Mouse (Mus musculus): Measurements from ENCODE around the gene Tbc1d22a. TPM values are rescaled to one million over a fixed set of nuclear protein-coding genes. Genes with fewer than 3 reads are reported as not detected.

Tbc1d22a gene
- polyA plus RNA-seq, 1 experiment from 2014 or later: 9.1 TPM

- Histone ChIP-seq H3K27ac (replicated peaks in 1 of 2; ENCODE audit: control insufficient read depth in 1 of 2, insufficient read depth in 1 of 2, low read depth in 2 of 2, low read length in 2 of 2) (no peak overlapping the region), H3K27me3 (ENCODE audit: control insufficient read depth, insufficient read depth, low read length) (peaks cover 68% of the 10 kb centered on the region), H3K36me3 (ENCODE audit: control insufficient read depth, insufficient read depth, low read length) (no peaks in the 10 kb centered on the region), H3K4me1 (ENCODE audit: control insufficient read depth in 2 of 2, insufficient read depth in 2 of 2, low read length in 2 of 2) (no peaks in the 10 kb centered on the region; a peak in 1 of 4 replicates), H3K4me3 (ENCODE audit: control insufficient read depth in 1 of 2, insufficient read depth in 1 of 2, low read depth in 1 of 2, low read length in 2 of 2) (no peak overlapping the region), H3K9ac (ENCODE audit: low read length) (no peak overlapping the region), H3K4me2 (ENCODE audit: low read length) (no peak overlapping the region), H3K9me3 (ENCODE audit: control insufficient read depth, low read length) (no peaks in the 10 kb centered on the region)
- WGBS: 88% methylated on average over 5 of the region's 5 CpGs
- no peak for ATAC-seq (ENCODE audit: insufficient number of reproducible peaks, insufficient read depth, low FRiP score, low read depth)
These were observed 197.3 kb downstream of the Tbc1d22a start for GRCm38 (mm10) chr15:86411532-86412080.

GRCm38 (mm10) chr15:86415951-86416350 is 201.7 kb downstream of the Tbc1d22a start:
- WGBS: 68% methylated on average over 6 of the region's 6 CpGs
- Histone ChIP-seq H3K4me3 (ENCODE audit: control insufficient read depth in 1 of 2, insufficient read depth in 1 of 2, low read depth in 1 of 2, low read length in 2 of 2) (no peak overlapping the region), H3K36me3 (ENCODE audit: control insufficient read depth, insufficient read depth, low read length) (no peaks in the 10 kb centered on the region), H3K9ac (ENCODE audit: low read length) (no peak overlapping the region), H3K4me2 (ENCODE audit: low read length) (no peak overlapping the region), H3K9me3 (ENCODE audit: control insufficient read depth, low read length) (no peaks in the 10 kb centered on the region), H3K27me3 (ENCODE audit: control insufficient read depth, insufficient read depth, low read length) (peaks cover 59% of the 10 kb centered on the region), H3K27ac (replicated peaks in 1 of 2; ENCODE audit: control insufficient read depth in 1 of 2, insufficient read depth in 1 of 2, low read depth in 2 of 2, low read length in 2 of 2) (no peak overlapping the region), H3K4me1 (ENCODE audit: control insufficient read depth in 2 of 2, insufficient read depth in 2 of 2, low read length in 2 of 2) (no peaks in the 10 kb centered on the region; a peak in 1 of 4 replicates)
- ATAC-seq (ENCODE audit: insufficient number of reproducible peaks, insufficient read depth, low FRiP score, low read depth): no peak

- ATAC-seq (ENCODE audit: insufficient number of reproducible peaks, insufficient read depth, low FRiP score, low read depth): no peak
- Histone ChIP-seq H3K36me3 (ENCODE audit: control insufficient read depth, insufficient read depth, low read length) (no peaks in the 10 kb centered on the region), H3K4me3 (ENCODE audit: control insufficient read depth in 1 of 2, insufficient read depth in 1 of 2, low read depth in 1 of 2, low read length in 2 of 2) (no peak overlapping the region), H3K9ac (ENCODE audit: low read length) (no peak overlapping the region), H3K27ac (replicated peaks in 1 of 2; ENCODE audit: control insufficient read depth in 1 of 2, insufficient read depth in 1 of 2, low read depth in 2 of 2, low read length in 2 of 2) (no peak overlapping the region), H3K4me1 (ENCODE audit: control insufficient read depth in 2 of 2, insufficient read depth in 2 of 2, low read length in 2 of 2) (peaks cover 5% of the 10 kb centered on the region in 2 experiments; a peak in 3 of 4 replicates), H3K27me3 (ENCODE audit: control insufficient read depth, insufficient read depth, low read length) (peaks cover 52% of the 10 kb centered on the region), H3K4me2 (ENCODE audit: low read length) (no peak overlapping the region), H3K9me3 (ENCODE audit: control insufficient read depth, low read length) (no peaks in the 10 kb centered on the region)
- 82% methylated on average over 2 of the region's 2 CpGs for WGBS
These were observed 204.2 kb downstream of the Tbc1d22a start for GRCm38 (mm10) chr15:86418436-86418835.

GRCm38 (mm10) chr15:86419620-86420019 is 205.4 kb downstream of the Tbc1d22a start:
- Histone ChIP-seq H3K4me1 (ENCODE audit: control insufficient read depth in 2 of 2, insufficient read depth in 2 of 2, low read length in 2 of 2) (peaks cover 7 to 9% of the 10 kb centered on the region in 2 experiments; a peak in 3 of 4 replicates), H3K27me3 (ENCODE audit: control insufficient read depth, insufficient read depth, low read length) (peaks cover 54% of the 10 kb centered on the region), H3K4me2 (ENCODE audit: low read length) (no peak overlapping the region), H3K9ac (ENCODE audit: low read length) (no peak overlapping the region), H3K36me3 (ENCODE audit: control insufficient read depth, insufficient read depth, low read length) (no peaks in the 10 kb centered on the region), H3K9me3 (ENCODE audit: control insufficient read depth, low read length) (no peaks in the 10 kb centered on the region), H3K4me3 (ENCODE audit: control insufficient read depth in 1 of 2, insufficient read depth in 1 of 2, low read depth in 1 of 2, low read length in 2 of 2) (no peak overlapping the region), H3K27ac (replicated peaks in 1 of 2; ENCODE audit: control insufficient read depth in 1 of 2, insufficient read depth in 1 of 2, low read depth in 2 of 2, low read length in 2 of 2) (no peak overlapping the region)
- no peak for ATAC-seq (ENCODE audit: insufficient number of reproducible peaks, insufficient read depth, low FRiP score, low read depth)
- WGBS: 91% methylated on average over 6 of the region's 6 CpGs

GRCm38 (mm10) chr15:86422858-86423257 is 208.6 kb downstream of the Tbc1d22a start:
- no peak for ATAC-seq (ENCODE audit: insufficient number of reproducible peaks, insufficient read depth, low FRiP score, low read depth)
- Histone ChIP-seq H3K4me1 (ENCODE audit: control insufficient read depth in 2 of 2, insufficient read depth in 2 of 2, low read length in 2 of 2) (peaks cover 17 to 36% of the 10 kb centered on the region in 2 experiments), H3K36me3 (ENCODE audit: control insufficient read depth, insufficient read depth, low read length) (no peaks in the 10 kb centered on the region), H3K27ac (replicated peaks in 1 of 2; ENCODE audit: control insufficient read depth in 1 of 2, insufficient read depth in 1 of 2, low read depth in 2 of 2, low read length in 2 of 2) (peak overlapping the region in 1 of 2 experiments; percentile 27; a peak in 2 of 4 replicates), H3K4me3 (ENCODE audit: control insufficient read depth in 1 of 2, insufficient read depth in 1 of 2, low read depth in 1 of 2, low read length in 2 of 2) (no peak overlapping the region), H3K9me3 (ENCODE audit: control insufficient read depth, low read length) (no peaks in the 10 kb centered on the region), H3K9ac (ENCODE audit: low read length) (no peak overlapping the region), H3K27me3 (ENCODE audit: control insufficient read depth, insufficient read depth, low read length) (peaks cover 35% of the 10 kb centered on the region), H3K4me2 (ENCODE audit: low read length) (no peak overlapping the region)
- WGBS: 33% methylated on average over 1 of the region's 1 CpGs

- Histone ChIP-seq H3K36me3 (ENCODE audit: control insufficient read depth, insufficient read depth, low read length) (no peaks in the 10 kb centered on the region), H3K27me3 (ENCODE audit: control insufficient read depth, insufficient read depth, low read length) (peaks cover 38% of the 10 kb centered on the region), H3K4me1 (ENCODE audit: control insufficient read depth in 2 of 2, insufficient read depth in 2 of 2, low read length in 2 of 2) (peaks cover 17 to 36% of the 10 kb centered on the region in 2 experiments), H3K9me3 (ENCODE audit: control insufficient read depth, low read length) (no peaks in the 10 kb centered on the region), H3K4me2 (ENCODE audit: low read length) (no peak overlapping the region), H3K9ac (ENCODE audit: low read length) (no peak overlapping the region), H3K4me3 (ENCODE audit: control insufficient read depth in 1 of 2, insufficient read depth in 1 of 2, low read depth in 1 of 2, low read length in 2 of 2) (no peak overlapping the region), H3K27ac (replicated peaks in 1 of 2; ENCODE audit: control insufficient read depth in 1 of 2, insufficient read depth in 1 of 2, low read depth in 2 of 2, low read length in 2 of 2) (no peak overlapping the region)
- no peak for ATAC-seq (ENCODE audit: insufficient number of reproducible peaks, insufficient read depth, low FRiP score, low read depth)
- 34% methylated on average over 2 of the region's 2 CpGs for WGBS
These were observed 209.6 kb downstream of the Tbc1d22a start for GRCm38 (mm10) chr15:86423884-86424283.

GRCm38 (mm10) chr15:86424971-86425370 is 210.7 kb downstream of the Tbc1d22a start:
- Histone ChIP-seq H3K36me3 (ENCODE audit: control insufficient read depth, insufficient read depth, low read length) (no peaks in the 10 kb centered on the region), H3K9ac (ENCODE audit: low read length) (no peak overlapping the region), H3K4me1 (ENCODE audit: control insufficient read depth in 2 of 2, insufficient read depth in 2 of 2, low read length in 2 of 2) (peaks cover 17 to 36% of the 10 kb centered on the region in 2 experiments), H3K4me2 (ENCODE audit: low read length) (no peak overlapping the region), H3K4me3 (ENCODE audit: control insufficient read depth in 1 of 2, insufficient read depth in 1 of 2, low read depth in 1 of 2, low read length in 2 of 2) (no peak overlapping the region), H3K27me3 (ENCODE audit: control insufficient read depth, insufficient read depth, low read length) (peaks cover 45% of the 10 kb centered on the region), H3K9me3 (ENCODE audit: control insufficient read depth, low read length) (no peaks in the 10 kb centered on the region), H3K27ac (replicated peaks in 1 of 2; ENCODE audit: control insufficient read depth in 1 of 2, insufficient read depth in 1 of 2, low read depth in 2 of 2, low read length in 2 of 2) (no peak overlapping the region)
- WGBS: 37% methylated on average over 8 of the region's 8 CpGs
- no peak for ATAC-seq (ENCODE audit: insufficient number of reproducible peaks, insufficient read depth, low FRiP score, low read depth)
